In the genomic region with DNA sequence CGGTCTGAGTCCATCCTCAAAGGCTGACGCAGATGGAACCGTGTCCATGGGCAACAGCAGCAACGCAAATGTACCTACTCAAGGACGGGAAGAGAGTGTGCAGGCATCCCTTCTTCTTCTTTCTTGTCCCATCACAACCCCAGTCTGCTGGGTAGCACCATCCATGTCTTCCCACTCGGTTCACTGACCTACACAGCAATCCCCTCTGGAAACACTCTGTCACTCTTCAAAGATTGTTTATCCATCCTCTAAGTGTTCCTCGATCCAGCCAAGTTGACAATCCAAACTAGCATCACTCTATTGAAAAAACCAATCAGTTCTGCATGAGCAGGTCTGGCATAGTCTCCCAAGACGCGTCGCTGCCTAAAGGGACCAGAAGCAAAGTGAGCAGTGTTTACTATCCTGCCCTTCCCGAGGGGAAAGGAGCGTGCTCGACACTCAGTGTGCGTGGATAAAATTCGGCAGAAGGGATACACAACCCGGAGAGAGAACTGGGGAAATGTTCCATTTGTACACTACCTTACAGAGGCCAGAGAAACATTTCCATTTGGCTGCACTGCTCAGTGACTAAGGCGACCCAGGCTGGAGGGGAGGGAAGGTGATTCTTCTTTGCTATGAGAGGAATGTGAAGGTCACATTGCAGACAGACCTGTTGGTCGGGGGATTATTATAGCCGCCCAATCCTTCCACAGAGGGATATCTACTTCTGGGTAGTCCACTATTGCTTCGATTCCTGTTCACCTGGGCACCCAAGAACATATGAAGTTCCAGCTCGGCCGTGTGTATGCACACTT, we compare ENCODE assay signal across 16 mouse cellular contexts. TPM values are rescaled to one million over a fixed set of nuclear protein-coding genes. Genes with fewer than 3 reads are reported as not detected.
"Had no signal": no experiment of that assay in that cellular context is flagged by ENCODE, and none has a peak within 500 bp of the region (broad histone marks: within the 10 kb centered on the region; RNA-seq: fewer than 3 reads in every experiment).

No protein-coding gene starts in this region.

- H3K9ac ChIP-seq: limb, embryonic 15.5 days; liver, embryonic 12.5 days; lung, embryonic 15.5 days; midbrain, embryonic 12.5 days; neural tube, embryonic 13.5 days had no signal

- H3K9me3 ChIP-seq: limb, embryonic 15.5 days; liver, embryonic 12.5 days; lung, embryonic 15.5 days; midbrain, embryonic 12.5 days; neural tube, embryonic 13.5 days had no signal

- H3K27me3 ChIP-seq: limb, embryonic 15.5 days; liver, embryonic 12.5 days; lung, embryonic 15.5 days; midbrain, embryonic 12.5 days; neural tube, embryonic 13.5 days had no signal

- H3K4me3 ChIP-seq: limb, embryonic 15.5 days; liver, embryonic 12.5 days; lung, embryonic 15.5 days; midbrain, embryonic 12.5 days; neural tube, embryonic 13.5 days had no signal

- H3K27ac ChIP-seq: limb, embryonic 15.5 days; liver, embryonic 12.5 days; lung, embryonic 15.5 days; midbrain, embryonic 12.5 days; neural tube, embryonic 13.5 days; stomach, postnatal 0 days had no signal

- H3K36me3 ChIP-seq: limb, embryonic 15.5 days; liver, embryonic 12.5 days; lung, embryonic 15.5 days; midbrain, embryonic 12.5 days; neural tube, embryonic 13.5 days had no signal

- DNase-seq: layer of hippocampus, adult 9-11 months; layer of hippocampus, postnatal 36 days; lung, postnatal 4 days; thymus, postnatal 4 days had no signal

- H3K4me1 ChIP-seq: liver, embryonic 12.5 days; midbrain, embryonic 12.5 days; neural tube, embryonic 13.5 days had no signal

- H3K4me2 ChIP-seq: limb, embryonic 15.5 days; liver, embryonic 12.5 days; lung, embryonic 15.5 days; midbrain, embryonic 12.5 days; neural tube, embryonic 13.5 days had no signal

- ATAC-seq: intestine, postnatal 0 days; liver, embryonic 12.5 days; midbrain, embryonic 16.5 days had no signal

RNA-seq across cellular contexts. Expression of gene Tmem174, which starts 10.8 kb away (rescaled TPM):
- total RNA-seq: megakaryocyte-erythroid progenitor cell, adult 5-6 weeks had no signal
- polyA plus RNA-seq: limb, embryonic 11.5 days; limb, embryonic 15.5 days; liver, embryonic 12.5 days; liver, embryonic 16.5 days; midbrain, embryonic 12.5 days; midbrain, embryonic 16.5 days; neural tube, embryonic 13.5 days; stomach, postnatal 0 days had no signal

RNA-seq across cellular contexts. Expression of gene Tmem171, which starts 46.7 kb away (rescaled TPM):
- total RNA-seq: left cerebral cortex, postnatal 25 days; megakaryocyte-erythroid progenitor cell, adult 5-6 weeks had no signal
- polyA plus RNA-seq: limb, embryonic 11.5 days; liver, embryonic 12.5 days; midbrain, embryonic 12.5 days; midbrain, embryonic 16.5 days; neural tube, embryonic 13.5 days had no signal
